15 mouse cellular contexts compared by ENCODE assay signal in genomic region chr13:60618287-60618686, GRCm38 (mm10). TPM values are rescaled to one million over a fixed set of nuclear protein-coding genes. Genes with fewer than 3 reads are reported as not detected.
DNase-seq lines count a peak whose midpoint lies in the region; ATAC-seq lines count a peak whose summit lies in the region.
"Had no signal": no experiment of that assay in that cellular context is flagged by ENCODE, and none has a peak within 500 bp of the region (broad histone marks: within the 10 kb centered on the region; RNA-seq: fewer than 3 reads in every experiment).

No protein-coding gene starts in this region.

- 0 out of 2 replicates have a peak, but pooled peaks have one; percentile 25 for ATAC-seq in kidney, embryonic 16.5 days (ENCODE audit: low FRiP score, low TSS enrichment)
- peak; percentile 83 for ATAC-seq in intestine, embryonic 15.5 days
- ATAC-seq in megakaryocyte progenitor cell, adult 5-6 weeks (replicated peaks; ENCODE audit: poor library complexity): peak; percentile 33
- no peak for ATAC-seq in granulocyte monocyte progenitor cell, adult 5-6 weeks (replicated peaks; ENCODE audit: poor library complexity, severe bottlenecking)
- ATAC-seq: hindbrain, embryonic 16.5 days had no signal

- H3K36me3 ChIP-seq in kidney, embryonic 16.5 days (ENCODE audit: insufficient read depth, low read length): no peaks in the 10 kb centered on the region; the same call in 1 of the 2 replicates
- H3K36me3 ChIP-seq in intestine, embryonic 15.5 days: no peaks in the 10 kb centered on the region

- DNase-seq in kidney, postnatal 36 days: no peak
- peak; percentile 69 for DNase-seq in MN1 (ENCODE audit: low spot score)
- DNase-seq in frontal cortex, adult 2 months (ENCODE audit: extremely low spot score in 1 of 2, low spot score in 1 of 2): no peak
- DNase-seq: cerebellum, adult 2 months; embryo, embryonic 11 days; lung, embryonic 14.5 days; thymus, postnatal 25 days had no signal

- no peaks in the 10 kb centered on the region for H3K9me3 ChIP-seq in kidney, embryonic 16.5 days (ENCODE audit: low read length)
- H3K9me3 ChIP-seq in intestine, embryonic 15.5 days: no peaks in the 10 kb centered on the region
- H3K9me3 ChIP-seq: neural tube, embryonic 15.5 days had no signal

- H3K4me1 ChIP-seq in kidney, embryonic 16.5 days (ENCODE audit: insufficient read depth, low read length): peaks cover 17% of the 10 kb centered on the region; the same call in 1 of the 2 replicates
- H3K4me1 ChIP-seq in intestine, embryonic 15.5 days (replicated peaks): peaks cover 5% of the 10 kb centered on the region; the same call in 1 of the 2 replicates

- H3K27me3 ChIP-seq in kidney, embryonic 16.5 days (ENCODE audit: insufficient read depth, low read length): no peaks in the 10 kb centered on the region
- H3K27me3 ChIP-seq in intestine, embryonic 15.5 days (replicated peaks): no peaks in the 10 kb centered on the region
- H3K27me3 ChIP-seq: CH12.LX; neural tube, embryonic 15.5 days had no signal

- H3K9ac ChIP-seq in kidney, embryonic 16.5 days (replicated peaks; ENCODE audit: low read length): no peak overlapping the region
- no peak overlapping the region for H3K9ac ChIP-seq in intestine, embryonic 15.5 days
- H3K9ac ChIP-seq: lung, embryonic 14.5 days; neural tube, embryonic 15.5 days had no signal

- H3K4me2 ChIP-seq in kidney, embryonic 16.5 days (replicated peaks; ENCODE audit: low read depth, low read length): no peak overlapping the region
- no peak overlapping the region for H3K4me2 ChIP-seq in intestine, embryonic 15.5 days (replicated peaks)
- H3K4me2 ChIP-seq: lung, embryonic 14.5 days; neural tube, embryonic 15.5 days had no signal

- no peak overlapping the region for H3K27ac ChIP-seq in kidney, embryonic 16.5 days (ENCODE audit: low read length)
- H3K27ac ChIP-seq in intestine, embryonic 15.5 days: no peak overlapping the region
- H3K27ac ChIP-seq: neural tube, embryonic 15.5 days had no signal

- no peak overlapping the region for H3K4me3 ChIP-seq in kidney, embryonic 16.5 days (ENCODE audit: low read length)
- H3K4me3 ChIP-seq in intestine, embryonic 15.5 days (replicated peaks): no peak overlapping the region
- H3K4me3 ChIP-seq: erythroblast, embryonic 14.5 days; neural tube, embryonic 15.5 days had no signal

- 27% methylated on average over 9 of the region's 9 CpGs for WGBS in kidney, embryonic 16.5 days
- WGBS in intestine, embryonic 15.5 days: 27% methylated on average over 9 of the region's 9 CpGs

RNA-seq across cellular contexts. Expression of gene Dapk1, which starts 16.5 kb away (rescaled TPM):
- polyA plus RNA-seq in kidney, embryonic 16.5 days (2015; fragmentation: Nextera tagmentation; extraction: Ambion mirVana): 25.3 and 26.5 TPM in 2 replicates
- polyA plus RNA-seq in intestine, embryonic 15.5 days (2015; fragmentation: Nextera tagmentation; extraction: Ambion mirVana): 10.7 and 11.8 TPM in 2 replicates
- 3.2 and 5.1 TPM in 2 replicates for total RNA-seq in megakaryocyte progenitor cell, adult 5-6 weeks (2015)
- total RNA-seq in megakaryocyte progenitor cell, adult 5-6 weeks (2017): 2.2 and 2.8 TPM in 2 replicates
- 71.4 and 83.6 TPM in 2 replicates for polyA plus RNA-seq in frontal cortex, adult 2 months (2012; rRNA removed)
- 5.9 and 6.6 TPM in 2 replicates for total RNA-seq in granulocyte monocyte progenitor cell, adult 5-6 weeks (2014; fragmentation: Nextera tagmentation)
- total RNA-seq in granulocyte monocyte progenitor cell, adult 5-6 weeks (2017): 1.8 and 1.9 TPM in 2 replicates
- total RNA-seq: CH12.LX had no signal
